Mouse (Mus musculus): ENCODE data around the gene Rtn4ip1.
A peak's percentile ranks its signal among the peaks of the same experiment; 100 is the strongest.
"Not testable (repeated sequence)": the region's sequence is repeated elsewhere in the genome, so short reads cannot be mapped to it uniquely, and the experiment has no call there.

Gene Rtn4ip1

DNA sequence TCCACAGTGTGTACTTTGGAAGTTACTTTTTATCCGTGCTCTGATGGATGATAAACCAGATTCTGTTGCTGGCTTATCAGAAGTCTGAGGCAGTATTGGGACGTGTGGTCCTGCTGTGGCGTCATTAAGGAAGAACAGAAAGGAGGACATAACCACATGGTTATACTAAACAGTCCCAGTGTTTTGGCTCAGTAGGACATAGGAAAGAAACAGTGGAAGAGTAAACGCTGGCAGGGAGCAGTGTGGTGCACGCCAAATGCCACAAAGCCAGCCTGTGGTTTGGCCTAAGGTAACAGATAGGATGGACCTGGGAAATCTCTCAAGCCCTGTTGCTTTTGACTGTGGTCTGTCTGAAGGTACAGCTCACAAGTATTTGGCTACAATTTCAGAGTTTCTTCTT is 27.0 kb downstream of the Rtn4ip1 start:
- DNase-seq (ENCODE audit: low spot score), result no peak

DNA sequence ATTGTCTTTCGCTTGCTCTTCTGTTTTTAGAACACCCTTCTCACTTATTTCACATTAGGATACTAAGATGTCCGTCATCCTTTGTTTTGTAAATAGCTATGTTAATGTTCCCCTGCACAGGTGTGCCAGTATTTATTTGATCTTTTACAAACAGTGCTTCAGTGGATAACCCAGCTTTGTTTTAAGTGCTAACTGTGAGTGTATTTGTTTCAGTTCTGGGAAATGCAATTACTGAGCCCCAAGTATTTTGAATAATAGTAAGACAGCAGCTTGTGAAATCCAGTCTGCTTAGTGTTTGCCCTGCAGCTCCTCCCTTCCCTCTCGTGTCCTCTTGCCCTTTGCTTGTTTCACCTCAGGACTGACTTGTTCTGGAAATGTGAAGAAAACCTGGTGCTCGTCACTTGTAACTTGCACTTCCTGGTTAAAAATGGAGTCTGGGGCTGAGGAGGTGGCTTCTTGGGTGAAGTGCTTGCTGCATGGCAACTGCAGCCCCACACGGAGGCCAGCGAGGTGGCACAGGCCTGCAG is 37.6 kb downstream of the Rtn4ip1 start:
- DNase-seq (ENCODE audit: low spot score), result no peak

GRCm38 (mm10) chr10:43943736-43944135 is 42.1 kb downstream of the Rtn4ip1 start:
- peak; percentile 74 for DNase-seq (ENCODE audit: low spot score)

DNA sequence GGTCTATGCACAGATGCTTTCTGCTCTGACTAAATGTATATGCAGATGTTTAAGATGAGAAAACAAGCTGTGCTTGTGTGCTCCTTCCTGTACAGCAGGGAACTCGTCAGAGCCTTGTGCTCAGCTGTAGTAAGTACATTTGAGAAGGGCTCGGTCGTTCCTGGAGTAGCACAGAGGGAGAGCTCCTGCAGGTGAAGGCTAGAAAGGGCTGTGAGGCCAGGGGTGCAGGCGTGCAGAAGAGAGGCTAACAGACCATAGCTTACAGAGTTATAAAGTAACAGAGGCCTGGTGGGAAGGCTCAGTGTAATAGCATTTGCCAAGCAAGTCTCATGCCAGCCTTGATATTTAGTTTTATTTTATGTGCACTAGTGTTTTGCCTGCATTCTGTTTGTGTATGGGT is 43.8 kb downstream of the Rtn4ip1 start:
- DNase-seq (ENCODE audit: low spot score), result no peak

GRCm38 (mm10) chr10:43953942-43954341 is 52.3 kb downstream of the Rtn4ip1 start:
- DNase-seq (ENCODE audit: low spot score), result peak; percentile 84

- no peak for DNase-seq (ENCODE audit: low spot score)
Observed at GRCm38 (mm10) chr10:43964943-43965342, 63.3 kb downstream of the Rtn4ip1 start.

- peak; percentile 36 for DNase-seq (ENCODE audit: low spot score)
Observed at GRCm38 (mm10) chr10:43973244-43973643, 71.6 kb downstream of the Rtn4ip1 start.

DNA sequence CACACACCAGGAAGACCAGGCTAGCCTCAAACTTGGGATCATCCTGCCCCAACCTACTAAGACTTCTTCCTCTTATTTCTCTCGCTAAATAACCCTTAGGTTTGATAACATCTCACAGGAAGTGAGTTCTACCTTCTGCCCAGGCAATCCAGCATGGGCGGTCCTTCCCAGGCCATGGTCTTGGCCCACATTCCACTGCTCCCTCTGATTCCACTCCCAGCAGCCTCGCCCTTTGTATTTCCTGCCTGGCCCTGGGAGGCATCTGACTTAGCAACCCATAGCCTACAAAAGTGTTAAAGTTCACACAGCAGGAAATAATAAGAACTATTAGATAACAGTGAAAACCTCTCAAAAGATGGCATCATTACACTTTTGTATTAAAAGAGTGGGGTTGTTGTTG is 75.7 kb downstream of the Rtn4ip1 start:
- DNase-seq (ENCODE audit: low spot score), result peak; percentile 87

- peak; percentile 36 for DNase-seq (ENCODE audit: low spot score)
Observed at GRCm38 (mm10) chr10:43980080-43980479, 78.5 kb downstream of the Rtn4ip1 start.

DNA sequence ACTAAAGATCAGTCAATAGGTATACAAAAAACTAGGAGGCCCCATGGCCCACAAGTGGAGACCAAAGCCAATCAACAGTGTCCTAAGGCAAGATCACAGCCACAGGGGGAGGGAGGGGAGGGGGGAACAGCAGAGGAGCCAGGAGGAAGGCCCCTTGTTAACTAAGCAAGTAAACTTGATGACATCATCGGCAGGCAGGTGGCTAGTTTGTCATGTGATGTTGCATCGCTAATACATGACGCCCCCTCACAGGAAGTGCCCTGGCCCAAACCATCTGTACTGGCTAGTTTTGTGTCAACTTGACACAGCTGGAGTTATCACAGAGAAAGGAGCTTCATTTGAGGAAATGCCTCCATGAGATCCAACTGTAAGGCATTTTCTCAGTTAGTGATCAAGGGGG is 79.1 kb downstream of the Rtn4ip1 start:
- not testable (repeated sequence) for DNase-seq (ENCODE audit: low spot score)

DNA sequence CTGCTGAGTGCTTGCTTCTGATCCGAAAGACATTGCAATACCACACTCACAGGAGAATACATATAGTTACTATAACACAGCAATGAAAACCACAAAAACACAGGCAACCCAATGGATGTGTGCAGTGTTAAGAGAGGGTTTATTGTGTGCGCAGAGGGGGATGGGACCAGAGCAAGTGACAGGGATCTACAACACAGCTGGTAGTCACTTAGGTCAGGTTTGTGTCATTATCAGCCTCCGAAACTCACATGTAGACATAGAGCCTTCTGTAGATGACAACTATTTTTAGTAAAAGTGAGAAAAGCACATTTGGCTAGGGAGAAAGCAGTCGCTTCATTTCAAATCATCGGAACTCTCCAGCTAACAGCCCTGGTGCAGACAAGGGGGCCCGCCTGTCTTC is 80.9 kb downstream of the Rtn4ip1 start:
- no peak for DNase-seq (ENCODE audit: low spot score)

GRCm38 (mm10) chr10:43983241-43983640 is 81.6 kb downstream of the Rtn4ip1 start:
- no peak for DNase-seq (ENCODE audit: low spot score)

GRCm38 (mm10) chr10:43983866-43984265 is 82.3 kb downstream of the Rtn4ip1 start:
- no peak for DNase-seq (ENCODE audit: low spot score)

DNA sequence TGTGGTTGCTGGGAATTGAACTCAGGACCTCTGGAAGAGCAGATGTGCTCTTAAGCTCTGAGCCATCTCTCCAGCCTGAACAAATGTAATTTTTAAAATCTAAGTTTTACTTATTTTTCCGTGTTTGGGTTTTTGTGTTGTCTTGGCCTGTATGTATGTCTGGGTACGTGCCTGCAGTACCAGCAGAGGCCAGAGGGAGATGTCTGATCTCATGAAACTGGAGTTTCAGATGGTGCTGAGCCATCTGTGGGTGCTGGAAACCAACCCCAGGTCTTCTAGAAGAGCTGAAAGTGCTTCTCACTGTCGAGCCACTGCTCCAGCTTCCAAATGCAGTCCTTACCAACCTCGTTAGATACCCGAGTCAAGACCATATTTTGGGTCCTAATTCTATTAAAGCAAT is 89.7 kb downstream of the Rtn4ip1 start:
- DNase-seq (ENCODE audit: low spot score), result no peak

DNA sequence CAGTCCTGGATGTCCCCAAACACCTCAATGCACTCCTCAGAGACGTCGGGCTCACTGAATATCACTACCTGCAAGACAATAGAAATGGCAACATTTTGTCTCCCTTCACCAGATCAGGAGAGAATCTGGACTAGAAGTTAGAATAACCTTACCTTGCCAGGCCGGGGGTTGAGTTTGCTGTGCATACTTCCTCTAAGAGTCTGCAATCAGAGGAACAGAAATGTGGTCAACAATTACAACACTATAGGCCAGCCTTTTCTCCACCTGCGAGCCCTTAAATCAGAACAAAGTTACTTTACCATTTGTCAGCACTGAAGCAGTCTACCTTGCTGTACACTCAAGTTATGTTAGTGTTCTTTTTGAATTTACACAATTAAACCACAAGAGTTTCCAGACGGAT is 90.9 kb downstream of the Rtn4ip1 start:
- DNase-seq (ENCODE audit: low spot score), result no peak

- no peak for DNase-seq (ENCODE audit: low spot score)
Observed at GRCm38 (mm10) chr10:43993198-43993597, 91.6 kb downstream of the Rtn4ip1 start.

DNA sequence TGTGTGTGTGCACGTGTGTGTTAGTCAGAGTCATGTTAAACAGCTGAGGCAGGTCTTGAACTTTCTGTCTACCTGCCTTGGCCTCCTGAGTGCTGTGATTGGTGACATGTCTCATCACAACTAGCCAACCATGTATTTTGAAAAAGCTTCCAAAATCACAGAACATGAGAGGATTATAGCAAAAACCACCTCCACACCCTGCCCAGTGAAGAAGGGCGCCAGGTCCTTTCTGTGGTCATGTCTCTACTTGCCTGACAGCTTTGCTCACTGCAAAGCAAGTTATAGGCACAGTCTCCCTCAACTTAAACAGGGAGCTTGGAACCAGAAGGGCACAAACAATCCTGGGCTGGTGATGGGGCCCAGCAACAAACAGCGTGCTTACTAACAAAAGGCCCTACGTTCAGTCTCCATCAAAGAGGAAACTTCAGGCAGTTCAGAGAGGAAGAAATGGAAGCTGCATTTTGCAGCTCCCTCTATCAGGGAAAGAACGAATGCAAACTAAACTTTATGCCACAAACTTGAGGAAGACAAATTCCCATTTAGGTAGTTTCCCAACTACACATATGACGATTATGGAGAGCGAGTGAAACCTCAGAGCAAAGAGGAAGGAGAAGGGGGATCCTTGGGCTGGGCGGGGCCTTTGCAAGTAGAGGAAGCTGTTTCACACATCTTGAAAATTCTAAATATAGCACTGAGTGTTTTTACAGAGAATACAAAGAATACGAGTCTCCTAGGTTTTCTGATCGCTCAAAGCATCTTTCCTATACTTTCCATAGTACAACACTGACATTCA is 94.4 kb downstream of the Rtn4ip1 start:
- no peak for DNase-seq (ENCODE audit: low spot score)

DNA sequence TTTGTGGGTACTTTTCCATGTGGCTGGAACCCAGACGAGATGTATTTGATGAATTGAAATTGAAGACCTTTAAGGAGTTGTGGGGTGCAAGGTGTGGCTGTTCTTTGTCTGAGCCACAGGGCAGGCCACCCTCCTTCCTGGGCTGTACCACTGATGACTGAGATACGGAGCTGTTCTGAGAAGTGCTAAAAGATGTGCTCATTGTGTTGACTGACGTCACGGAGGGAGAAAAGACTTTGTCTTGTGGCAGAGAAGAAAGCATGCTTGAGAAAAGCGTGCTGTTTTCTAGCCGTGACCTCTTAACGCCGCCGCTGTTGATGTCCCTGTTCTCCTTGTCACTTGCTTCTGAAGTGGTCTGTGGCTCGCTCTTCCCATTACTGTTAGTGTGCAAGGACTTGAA is 95.7 kb downstream of the Rtn4ip1 start:
- DNase-seq (ENCODE audit: low spot score), result no peak

DNA sequence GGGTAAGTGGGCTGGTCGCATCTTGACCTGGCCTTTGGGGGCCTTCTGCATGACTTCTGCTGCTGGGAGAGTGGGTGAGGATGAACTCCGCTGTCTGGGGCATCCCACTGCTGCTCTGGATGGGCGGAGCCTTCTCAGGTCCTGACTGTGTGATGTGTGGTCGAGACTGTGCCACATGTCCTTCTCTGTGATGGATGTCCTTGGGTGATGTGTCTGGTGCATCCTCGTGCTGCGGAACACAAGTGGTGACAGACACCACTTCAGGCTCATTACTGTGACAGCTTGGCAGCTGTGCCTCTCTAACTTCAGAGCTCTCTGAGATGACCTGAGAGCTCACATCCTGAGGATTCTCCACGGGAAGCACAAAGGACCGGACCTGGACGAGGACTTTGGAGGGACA is 96.4 kb downstream of the Rtn4ip1 start:
- DNase-seq (ENCODE audit: low spot score), result no peak

DNA sequence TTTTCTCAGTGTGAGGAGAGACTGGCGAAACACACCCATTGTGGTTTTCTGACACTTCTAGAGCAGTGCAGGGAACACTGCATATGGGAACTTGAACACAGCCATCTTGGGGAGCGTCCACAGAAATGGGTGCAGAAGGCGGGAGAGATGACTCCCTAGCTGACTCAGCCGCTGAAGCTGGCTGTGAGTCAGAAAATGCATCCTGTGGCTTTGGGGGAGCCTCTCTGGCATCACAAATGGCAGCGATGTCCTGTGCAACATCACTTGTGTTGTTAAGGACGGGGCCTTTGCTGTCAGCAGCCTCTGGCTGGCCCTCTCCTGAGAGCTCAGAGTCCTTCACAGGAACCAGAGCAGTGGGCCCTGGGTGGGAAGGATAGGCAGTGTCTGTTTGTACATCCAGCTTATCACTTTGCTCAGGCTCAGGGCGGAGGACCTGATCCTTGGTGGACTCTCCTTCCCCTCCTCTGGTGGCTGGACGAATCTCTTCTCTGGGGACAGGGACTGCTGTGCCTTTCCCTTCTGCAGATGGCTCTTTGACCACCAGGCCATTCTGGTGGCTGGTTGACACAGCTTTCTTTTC is 97.0 kb downstream of the Rtn4ip1 start:
- DNase-seq (ENCODE audit: low spot score), result peak; percentile 15

DNA sequence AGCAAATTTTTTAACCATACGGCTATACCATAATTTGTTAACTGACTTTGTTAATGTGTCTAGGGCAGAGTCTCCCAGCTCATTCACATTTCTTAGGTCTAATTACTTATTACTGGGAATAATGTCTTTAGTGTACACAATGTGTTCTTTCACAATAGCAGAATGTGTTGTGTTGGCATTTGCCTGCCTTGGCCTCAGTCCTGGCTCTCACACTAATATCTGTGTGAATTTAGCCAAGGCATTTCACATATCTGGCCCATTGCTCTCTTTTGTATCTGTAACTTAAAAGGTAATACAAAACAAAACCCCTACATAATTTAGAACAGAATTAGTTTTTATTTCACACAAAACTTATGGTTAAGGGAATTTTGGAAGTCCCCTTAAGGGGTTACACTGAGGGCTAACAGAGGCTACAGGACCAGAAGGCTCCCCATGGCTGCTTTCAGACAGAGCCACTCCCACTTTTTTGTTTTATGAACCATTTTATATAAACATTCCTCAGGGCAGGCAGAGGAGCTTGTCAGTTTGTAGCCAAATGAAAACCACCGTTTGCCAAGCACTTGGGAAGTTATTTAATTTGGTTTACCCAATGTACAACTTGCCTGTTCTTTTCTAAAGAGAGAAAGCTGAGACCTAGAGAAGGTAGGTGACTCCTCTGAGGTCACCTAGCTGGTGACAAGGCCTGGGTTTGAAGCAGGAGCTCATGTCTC is 98.7 kb downstream of the Rtn4ip1 start:
- peak; percentile 90 for DNase-seq (ENCODE audit: low spot score)

DNA sequence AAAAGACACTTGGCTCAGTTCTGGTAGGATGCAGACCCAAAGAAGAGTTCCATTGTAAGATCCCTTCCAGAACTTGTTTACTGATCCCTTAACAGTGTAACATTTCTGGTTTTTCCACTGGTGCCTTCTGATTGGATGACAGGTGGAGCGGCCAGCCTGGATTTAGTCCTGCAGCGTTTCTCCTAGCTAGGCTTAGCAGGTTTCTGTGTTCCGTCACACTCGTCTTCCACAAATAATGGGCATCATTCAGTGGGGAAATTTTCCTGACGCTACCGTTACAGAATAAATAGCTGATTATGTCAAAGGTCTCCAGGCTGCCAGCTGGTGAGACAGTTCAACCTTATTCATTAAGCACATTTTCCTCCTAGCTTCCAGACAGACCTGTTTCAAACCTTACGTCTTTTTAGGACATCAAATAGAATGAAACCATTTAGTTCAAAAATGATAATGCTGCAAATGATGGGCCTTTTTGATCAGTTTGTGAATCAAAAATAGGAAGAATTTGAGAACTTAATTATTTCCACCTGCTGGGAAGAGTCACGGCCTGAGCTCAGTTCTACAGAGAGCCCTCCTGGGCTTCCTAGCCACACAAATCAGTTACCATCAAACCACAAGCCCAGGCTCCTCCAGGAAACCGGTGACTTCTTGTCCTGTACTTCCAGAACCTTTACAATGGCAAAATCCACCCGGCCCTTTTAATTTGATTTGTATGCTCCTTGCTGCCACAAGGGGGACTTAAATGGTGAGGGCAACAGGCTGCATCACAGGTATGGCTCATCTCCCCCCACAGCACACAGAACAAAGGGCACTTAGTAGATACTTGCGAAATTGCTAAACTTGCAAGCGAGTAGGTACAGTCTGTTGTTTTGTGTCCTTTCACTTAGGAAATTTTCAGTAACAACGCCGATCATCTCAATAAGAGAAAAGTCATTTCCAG is 100.7 kb downstream of the Rtn4ip1 start:
- peak; percentile 76 for DNase-seq (ENCODE audit: low spot score)

All from adipocyte (in vitro differentiated cells).